Mouse (Mus musculus) olfactory bulb, adult 2 months (tissue): ENCODE results near the gene Deup1. TPM values are rescaled to one million over a fixed set of nuclear protein-coding genes. Genes with fewer than 3 reads are reported as not detected.

Experiments
- H3K27ac ChIP-seq: fragments of 200-500 bp; 2 replicates; pipeline ENCODE4 v1.5.1; 2012; ENCODE audit warnings: low read depth, low read length; ENCODE audit not compliant: insufficient read depth
- H3K4me1 ChIP-seq: fragments of 200-500 bp; 2 replicates; pipeline ENCODE4 v1.6.1; 2012; ENCODE audit warnings: low read length; ENCODE audit not compliant: control insufficient read depth, insufficient read depth
- H3K4me3 ChIP-seq: fragments of 200-500 bp; 2 replicates; pipeline ENCODE4 v1.5.1; 2012; ENCODE audit warnings: mild to moderate bottlenecking, low read depth, low read length, moderate library complexity; ENCODE audit not compliant: insufficient read depth
- CTCF ChIP-seq: fragments of 200-500 bp; IDR thresholded peaks from 2 replicates; pipeline ENCODE4 v1.5.1; 2012; ENCODE audit warnings: low read depth, mild to moderate bottlenecking, low read length, moderate library complexity; ENCODE audit not compliant: insufficient read depth
- POLR2A ChIP-seq: fragments of 200-500 bp; IDR thresholded peaks from 2 replicates; pipeline ENCODE4 v1.6.1; 2012; ENCODE audit warnings: mild to moderate bottlenecking, low read depth, low read length, moderate library complexity; ENCODE audit not compliant: insufficient read depth
- WGBS: fragments of 180-500 bp; shearing (Covaris S2); methylation state at CpG from one replicate; pipeline ENCODE4 v1.1.7; 2018; 5-methylcytosine and 5-hydroxymethylcytosine counted together
- polyA plus RNA-seq: library from polyadenylated mRNA; stranded (reverse); fragments of >200 nt; gene quantifications from 2 replicates; pipeline ENCODE4 v1.2.4, GENCODE M21; 2012; ENCODE audit warnings: low replicate concordance; ENCODE audit not compliant: missing spikeins, insufficient read depth, insufficient read length

Gene Deup1
- polyA plus RNA-seq, 1 experiment = not detected

DNA sequence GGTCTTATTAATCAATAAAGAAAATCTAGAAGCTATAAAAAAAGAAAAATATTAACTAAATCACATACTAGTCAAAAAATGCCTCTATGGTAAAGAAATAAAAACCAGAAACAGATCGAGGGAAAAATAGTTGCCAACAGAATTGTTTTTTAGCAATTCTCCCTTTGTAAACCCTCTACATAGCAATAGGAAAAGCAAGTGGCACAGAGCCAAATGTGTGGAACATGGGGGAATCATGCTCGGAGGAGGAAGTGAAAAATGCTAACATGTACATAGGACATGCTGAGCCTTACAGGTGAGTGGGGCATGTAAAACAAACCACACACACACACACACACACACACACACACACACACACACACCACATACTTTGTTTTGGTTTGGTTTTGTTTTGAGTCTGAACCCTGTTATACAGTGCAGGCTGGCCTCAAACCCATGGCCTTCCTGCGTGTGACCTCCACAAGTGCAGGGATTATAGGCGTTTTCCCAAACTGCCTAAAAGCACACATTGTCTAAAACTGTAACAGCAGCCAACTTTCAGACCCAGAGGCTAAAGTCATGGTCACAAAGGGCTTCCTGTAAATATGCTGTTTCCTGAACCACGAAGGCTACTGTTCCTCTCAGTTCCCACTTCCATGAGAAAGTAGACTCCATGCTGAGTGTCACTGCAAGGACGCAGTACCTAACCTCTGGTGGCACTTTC, 27.4 kb downstream of the Deup1 start:
- 56% methylated on average over 6 of the region's 6 CpGs for WGBS
- Histone ChIP-seq H3K27ac (no peak overlapping the region), H3K4me1 (no peaks in the 10 kb centered on the region), H3K4me3 (no peak overlapping the region)
- TF ChIP-seq CTCF = no peak

GRCm38 (mm10) chr9:15596598-15596997, 31.1 kb downstream of the Deup1 start:
- Histone ChIP-seq H3K27ac (no peak overlapping the region), H3K4me3 (no peak overlapping the region), H3K4me1 (no peaks in the 10 kb centered on the region)
- WGBS = 50% methylated on average over 4 of the region's 4 CpGs
- TF ChIP-seq POLR2A = no peak
- TF ChIP-seq CTCF = no peak

GRCm38 (mm10) chr9:15594148-15594547, 33.6 kb downstream of the Deup1 start:
- 88% methylated on average over 4 of the region's 4 CpGs for WGBS
- no peak overlapping the region for H3K4me3 ChIP-seq
- TF ChIP-seq CTCF (no peak), POLR2A (no peak)

GRCm38 (mm10) chr9:15587157-15587854, 40.4 kb downstream of the Deup1 start:
- Histone ChIP-seq H3K4me1 (peaks cover 2% of the 10 kb centered on the region; the same call in 1 of the 2 replicates), H3K27ac (no peak overlapping the region), H3K4me3 (no peak overlapping the region)
- 75% methylated on average over 6 of the region's 6 CpGs for WGBS
- TF ChIP-seq POLR2A (no peak), CTCF (no peak)

More at GRCm38 (mm10) chr9:15594148-15594547, 33.6 kb downstream of the Deup1 start:
- Histone ChIP-seq H3K27ac (no peak overlapping the region), H3K4me1 (no peaks in the 10 kb centered on the region)

GRCm38 (mm10) chr9:15585956-15586355, 41.8 kb downstream of the Deup1 start:
- WGBS = 97% methylated on average over 1 of the region's 1 CpGs
- peaks cover 2% of the 10 kb centered on the region; the same call in 1 of the 2 replicates for H3K4me1 ChIP-seq
- H3K27ac ChIP-seq = no peak overlapping the region
- TF ChIP-seq POLR2A (no peak), CTCF (no peak)
- no peak overlapping the region for H3K4me3 ChIP-seq

- H3K27ac ChIP-seq = no peak overlapping the region
- peaks cover 2% of the 10 kb centered on the region; the same call in 1 of the 2 replicates for H3K4me1 ChIP-seq
- H3K4me3 ChIP-seq = no peak overlapping the region
- 89% methylated on average over 9 of the region's 9 CpGs for WGBS
- TF ChIP-seq POLR2A (no peak), CTCF (no peak)
Measured at GRCm38 (mm10) chr9:15584209-15584608, 43.5 kb downstream of the Deup1 start.

DNA sequence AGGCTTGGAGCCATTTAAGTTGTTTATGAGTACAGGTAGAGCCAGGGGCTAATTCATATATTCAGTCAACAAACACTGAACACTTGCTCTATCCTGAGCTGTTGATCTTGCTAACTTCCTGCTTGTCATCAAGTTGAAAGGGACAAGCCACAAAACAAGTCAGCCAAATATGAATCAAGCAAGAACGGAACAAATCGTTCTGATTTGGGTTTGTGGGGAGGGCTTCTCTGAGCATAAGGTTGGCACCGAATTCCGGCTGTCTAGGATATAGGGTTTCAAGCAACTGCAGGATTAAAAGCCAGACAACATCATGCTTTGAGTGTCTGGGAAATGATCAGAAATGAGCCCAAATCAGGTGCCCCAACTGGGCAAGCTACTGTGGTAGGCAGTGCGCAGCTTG, 45.7 kb downstream of the Deup1 start:
- WGBS = 93% methylated on average over 5 of the region's 5 CpGs
- Histone ChIP-seq H3K27ac (no peak overlapping the region), H3K4me1 (no peaks in the 10 kb centered on the region), H3K4me3 (no peak overlapping the region)
- TF ChIP-seq CTCF (no peak), POLR2A (no peak)

DNA sequence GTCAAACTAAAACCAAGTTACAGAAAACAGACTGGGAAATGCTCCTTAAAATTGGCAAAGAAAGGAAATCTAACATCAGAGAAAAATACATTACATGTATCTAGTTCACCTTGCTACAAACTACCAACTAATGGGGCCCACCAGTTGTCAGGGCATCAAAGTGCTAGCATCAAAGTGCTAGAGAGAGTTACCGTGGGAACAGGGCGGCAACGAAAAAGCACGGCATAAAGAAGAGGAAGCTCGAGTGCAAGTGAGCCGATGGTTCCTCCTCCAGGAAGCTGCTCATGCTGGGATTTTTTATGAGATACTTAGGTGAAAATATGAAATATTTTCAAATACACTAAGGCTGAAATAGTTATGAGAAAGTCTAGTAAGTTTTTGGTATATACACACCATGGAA, 47.6 kb downstream of the Deup1 start:
- 64% methylated on average over 6 of the region's 6 CpGs for WGBS
- Histone ChIP-seq H3K4me1 (no peaks in the 10 kb centered on the region), H3K27ac (no peak overlapping the region), H3K4me3 (no peak overlapping the region)
- TF ChIP-seq POLR2A (no peak), CTCF (no peak)

DNA sequence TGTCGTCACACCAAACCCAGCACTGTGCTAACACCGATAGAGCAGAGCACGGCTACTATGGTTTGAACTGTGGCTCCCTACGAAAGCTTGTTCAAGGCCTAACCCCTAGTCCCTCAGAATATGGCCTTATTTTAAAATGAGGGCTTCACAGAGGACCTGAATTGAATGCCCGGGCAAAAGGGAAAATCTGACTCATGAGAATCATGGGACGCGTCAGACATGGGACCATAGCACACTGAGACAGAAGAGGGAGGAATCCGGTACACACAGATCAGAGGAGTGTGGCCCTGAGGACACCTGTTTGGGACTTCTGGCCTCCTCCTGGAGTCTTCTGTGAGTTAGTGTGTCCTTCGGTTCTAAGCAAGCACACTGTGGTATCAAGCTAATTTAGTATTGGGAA, 48.8 kb downstream of the Deup1 start:
- Histone ChIP-seq H3K4me3 (no peak overlapping the region), H3K27ac (no peak overlapping the region), H3K4me1 (no peaks in the 10 kb centered on the region)
- TF ChIP-seq CTCF = no peak
- no peak for TF ChIP-seq POLR2A
- WGBS = 96% methylated on average over 9 of the region's 9 CpGs

- Histone ChIP-seq H3K27ac (no peak overlapping the region), H3K4me1 (no peaks in the 10 kb centered on the region), H3K4me3 (no peak overlapping the region)
- TF ChIP-seq POLR2A (no peak), CTCF (no peak)
- WGBS = 66% methylated on average over 1 of the region's 1 CpGs
Measured at GRCm38 (mm10) chr9:15578427-15578826, 49.3 kb downstream of the Deup1 start.
